Mouse (Mus musculus): ENCODE measurements around the gene Ispd. TPM values are rescaled to one million over a fixed set of nuclear protein-coding genes. Genes with fewer than 3 reads are reported as not detected.

The Ispd gene
- 12.2 and 13.4 TPM in 2 replicates for polyA plus RNA-seq (2021; fragmentation: Nextera tagmentation)
- long read RNA-seq, experiment 1, transcript Ispd-201 (10 exons, 2,690 nt): major isoform, 20 of 40 reads
- long read RNA-seq, experiment 1, partial matches to known transcripts: 6 of 40 reads
- long read RNA-seq, experiment 1, other reads (novel, unspliced or antisense): 8 of 40 reads
- long read RNA-seq, experiment 2, full-length matches to known transcripts: 100 of 112 reads
- long read RNA-seq, experiment 2, partial matches to known transcripts: 3 of 112 reads
- long read RNA-seq, experiment 2, other reads (novel, unspliced or antisense): 9 of 112 reads

DNA sequence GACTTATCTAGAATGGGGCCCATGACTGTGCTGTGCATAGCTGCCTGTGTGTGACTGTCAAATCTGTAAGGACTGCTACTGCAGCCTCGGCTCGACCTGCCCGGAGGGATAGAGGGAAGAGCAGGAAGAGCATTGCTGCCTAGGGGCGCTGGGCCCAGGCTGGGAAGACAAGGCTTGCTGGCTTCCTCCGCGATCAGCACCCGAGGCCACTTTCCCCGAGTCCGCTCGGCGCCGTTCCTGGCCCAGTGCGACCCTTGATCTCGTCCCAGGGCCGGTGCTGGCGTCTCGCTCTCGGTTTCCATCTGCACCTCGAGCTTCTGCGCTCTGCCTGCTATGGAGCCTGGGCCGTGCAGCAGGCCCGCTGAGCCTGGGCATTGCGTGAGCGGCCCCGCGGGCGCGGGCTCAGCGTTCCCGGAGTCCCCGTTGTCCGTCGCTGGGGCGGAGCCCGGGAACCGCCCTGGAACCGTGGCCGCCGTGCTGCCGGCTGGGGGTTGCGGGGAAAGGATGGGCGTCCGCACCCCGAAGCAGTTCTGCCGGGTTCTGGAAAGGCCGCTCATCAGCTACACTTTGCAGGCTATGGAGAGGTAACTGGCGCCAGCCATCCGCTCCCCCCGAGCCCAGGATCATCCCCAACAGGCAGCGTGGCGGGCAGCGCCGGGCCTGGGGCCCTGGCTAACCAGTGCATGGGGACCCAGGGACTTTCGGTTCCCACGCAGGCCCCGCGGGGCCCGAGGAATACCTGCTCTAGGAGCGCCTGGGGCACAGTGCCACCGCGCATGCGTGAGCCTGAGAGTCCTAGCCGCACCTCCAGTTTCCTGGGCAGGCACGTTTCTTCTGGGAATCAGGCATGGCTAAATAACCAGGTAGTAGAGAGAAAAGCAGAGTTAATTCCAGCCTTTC lies at the start of gene Ispd, which contains the start of gene D630036H23Rik:
Gene Ispd, plus strand, starts transcription at position 10 of the 900 bp plus-strand sequence.
Gene D630036H23Rik, minus strand, starts transcription at position 741 of the 900 bp plus-strand sequence.

Other genes with a start within 250 kb of the Ispd start
- 35.1 and 35.8 TPM in 2 replicates for gene Ankmy2, start 224.3 kb upstream of the Ispd start, polyA plus RNA-seq (2021; fragmentation: Nextera tagmentation)
- 33.6 and 36.9 TPM in 2 replicates for gene Bzw2, start 223.4 kb upstream of the Ispd start, polyA plus RNA-seq (2021; fragmentation: Nextera tagmentation)
- gene Lrrc72, start 128.1 kb upstream of the Ispd start, polyA plus RNA-seq (2021; fragmentation: Nextera tagmentation): not detected in 2 replicates
- gene Sostdc1, start 67.3 kb upstream of the Ispd start, polyA plus RNA-seq (2021; fragmentation: Nextera tagmentation): 4.2 and 37.5 TPM in 2 replicates
- gene D630036H23Rik, start 731 bp downstream of the Ispd start, polyA plus RNA-seq (2021; fragmentation: Nextera tagmentation): 3.0 and 3.1 TPM in 2 replicates

Measured in layer of hippocampus, adult 6 months (tissue).